Mouse (Mus musculus): ENCODE results near the gene Stard10.

Gene Stard10

DNA sequence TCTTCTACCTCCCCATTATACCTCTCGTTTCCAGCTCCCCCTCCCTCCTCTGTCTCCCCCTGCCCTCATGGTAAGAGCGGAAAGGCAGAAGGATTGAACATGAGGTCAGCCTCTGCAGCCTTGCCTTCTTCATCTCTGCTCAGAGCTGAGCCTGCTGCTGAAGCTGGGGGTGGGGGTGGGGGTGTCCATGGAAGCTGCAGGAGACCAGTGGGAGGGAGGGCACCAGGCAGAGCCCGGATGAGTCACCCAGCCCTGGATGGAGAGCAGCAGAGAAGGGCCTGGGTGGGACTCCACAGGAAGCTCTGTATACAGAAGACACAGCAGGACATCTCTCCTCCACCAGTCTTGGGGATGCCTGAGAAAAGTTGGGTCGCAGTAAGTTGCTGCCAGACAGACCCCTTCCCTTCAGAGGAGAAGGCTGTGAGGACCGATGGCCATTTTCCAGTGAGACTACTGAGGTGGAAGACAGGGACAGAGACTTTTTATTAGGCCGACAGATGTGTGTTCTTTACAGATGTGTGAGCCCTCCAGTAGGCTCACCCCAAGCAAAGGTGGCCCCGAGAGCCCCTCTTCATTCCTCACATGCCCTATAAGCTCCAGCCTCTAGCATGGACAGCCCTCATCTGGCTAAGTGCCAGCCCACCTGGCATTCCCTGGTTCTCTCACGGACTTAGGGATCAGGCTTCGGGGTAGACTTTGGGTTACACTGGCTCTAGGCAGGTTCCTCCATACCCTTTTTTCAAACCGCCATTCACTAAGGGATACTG, 13.4 kb downstream of the Stard10 start:
- DNase-seq (ENCODE audit: low read depth, low spot score), result peak; percentile 71

DNA sequence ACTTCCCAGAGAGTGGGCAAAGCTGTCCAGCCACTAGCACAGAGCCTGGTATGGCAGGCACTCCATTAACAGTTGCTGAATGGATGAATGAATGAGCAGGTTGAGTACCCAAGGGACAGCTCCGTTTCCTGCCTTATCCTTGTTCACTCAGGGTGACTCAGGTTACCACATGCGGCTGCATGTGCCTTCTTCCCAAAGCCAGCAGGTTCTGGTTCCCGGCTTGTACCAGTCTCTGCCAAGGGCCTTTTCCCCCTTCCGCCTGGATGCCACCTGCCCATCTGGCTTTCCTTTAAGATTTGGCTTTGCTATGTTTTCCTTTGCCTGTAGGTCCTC, 13.9 kb downstream of the Stard10 start:
- DNase-seq (ENCODE audit: low read depth, low spot score), result peak; percentile 59

DNA sequence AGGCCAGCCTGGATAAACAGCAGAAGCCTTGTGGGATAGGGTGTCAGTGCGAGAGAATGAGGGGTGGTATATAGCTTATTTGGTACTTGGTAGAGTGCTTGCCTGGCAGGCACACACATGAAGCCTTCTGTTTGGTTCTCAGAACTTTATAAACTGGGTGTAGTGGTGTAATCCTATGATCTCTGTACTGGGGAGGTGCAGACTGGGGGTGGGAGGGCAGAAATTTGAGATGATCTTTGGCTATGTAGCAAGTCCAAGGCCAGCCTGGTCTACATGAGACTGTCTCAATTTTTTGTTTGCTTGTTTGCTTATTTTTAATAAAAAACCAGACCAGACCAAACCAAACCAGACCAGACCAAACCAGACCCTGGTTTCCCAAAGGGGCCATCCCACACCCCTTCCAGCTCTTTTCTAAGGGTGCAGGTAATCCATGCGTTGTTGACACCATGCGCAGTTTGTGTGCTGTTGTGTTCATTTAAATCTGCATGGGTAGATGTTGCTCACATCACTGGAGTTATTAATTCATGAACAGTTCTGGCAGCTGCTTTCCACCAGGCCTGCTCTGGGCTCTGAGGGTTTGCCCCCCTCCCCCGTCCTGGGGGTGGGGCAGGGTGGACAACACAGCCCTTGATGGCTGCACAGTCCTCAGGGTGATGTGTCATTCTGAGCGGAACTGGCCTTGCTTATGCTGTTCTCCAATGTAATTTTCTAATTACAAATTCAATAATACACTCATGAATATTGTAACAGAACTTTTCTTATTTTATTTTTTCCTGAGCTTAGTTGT, 15.4 kb downstream of the Stard10 start:
- no peak for DNase-seq (ENCODE audit: low read depth, low spot score)

DNA sequence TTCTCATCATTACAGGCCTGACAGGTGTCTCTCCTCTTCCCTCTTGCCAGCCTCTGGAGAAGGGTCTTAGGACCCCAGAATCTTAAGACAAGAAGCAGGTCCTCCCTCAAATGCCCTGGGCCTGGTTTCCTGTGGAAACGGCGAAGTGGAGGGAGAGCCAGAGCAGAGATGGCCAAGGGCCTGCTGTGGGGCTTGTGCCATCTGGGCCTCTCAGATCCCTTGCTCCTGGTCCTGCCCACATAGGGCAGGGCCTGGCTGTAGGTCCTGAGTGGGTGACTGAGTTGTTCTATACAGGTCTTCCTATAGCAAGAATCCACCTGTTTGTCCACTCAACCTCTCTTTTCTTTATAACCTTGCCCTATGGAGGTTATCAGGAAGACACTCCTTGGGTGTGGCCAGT, 18.3 kb downstream of the Stard10 start:
- no peak for DNase-seq (ENCODE audit: low read depth, low spot score)

DNA sequence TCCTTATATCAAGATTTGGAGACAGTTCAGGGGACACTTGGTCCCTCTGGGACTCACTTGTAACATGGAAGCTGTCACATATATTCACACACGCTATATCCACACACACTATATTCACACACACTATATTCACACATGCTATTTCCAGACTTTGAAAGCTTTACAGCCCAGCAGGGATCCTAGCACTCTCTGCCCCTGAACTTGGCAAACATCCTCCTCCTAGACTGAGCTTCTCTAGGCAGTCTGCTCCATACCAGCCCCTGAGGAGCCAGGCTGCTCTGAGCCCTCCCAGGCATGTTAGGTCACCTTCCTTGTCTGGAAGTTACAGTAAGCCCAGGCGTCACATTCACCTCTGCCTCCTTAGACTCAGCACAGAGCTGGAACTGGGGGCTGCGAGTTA, 19.8 kb downstream of the Stard10 start:
- DNase-seq (ENCODE audit: low read depth, low spot score), result no peak

DNA sequence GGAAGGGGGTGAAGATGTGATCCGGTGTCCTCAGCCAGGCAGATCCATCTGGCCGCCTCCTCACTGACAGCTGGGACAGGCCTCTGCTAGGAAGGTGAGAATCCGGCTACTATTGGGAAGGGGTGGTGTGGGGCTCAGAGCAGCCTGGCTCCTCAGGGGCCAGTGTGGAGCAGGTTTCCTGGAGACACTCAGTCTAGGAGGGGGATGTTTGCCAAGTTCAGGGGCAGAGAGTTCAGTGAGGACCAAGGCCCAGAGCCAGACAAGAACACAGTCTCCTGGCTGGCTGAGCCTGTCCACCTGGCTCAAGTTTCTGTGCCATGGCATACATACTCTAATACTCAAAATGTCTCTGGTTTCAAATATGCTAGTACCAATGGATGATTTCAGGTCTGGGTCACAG, 20.5 kb downstream of the Stard10 start:
- no peak for DNase-seq (ENCODE audit: low read depth, low spot score)

DNA sequence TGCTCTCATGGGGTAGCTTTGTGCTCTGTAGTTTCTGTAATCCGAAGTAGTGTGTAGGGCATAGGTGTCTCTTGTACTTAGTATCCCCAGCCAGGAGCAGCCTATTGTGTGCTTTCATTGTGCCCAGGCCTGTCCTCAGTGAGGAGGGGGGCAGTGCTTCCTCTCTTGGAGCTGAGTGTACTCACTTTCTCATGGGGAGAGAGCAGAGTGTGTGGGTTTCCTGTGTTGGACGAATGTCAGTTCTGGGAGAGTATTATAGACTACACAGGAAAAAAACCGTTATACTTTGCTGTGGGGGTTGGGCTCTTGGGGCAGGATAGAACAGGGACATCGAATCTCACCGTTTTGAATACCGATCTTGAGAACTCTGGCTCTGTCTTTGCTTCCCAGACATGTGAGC, 24.5 kb downstream of the Stard10 start:
- DNase-seq (ENCODE audit: low read depth, low spot score), result no peak

DNA sequence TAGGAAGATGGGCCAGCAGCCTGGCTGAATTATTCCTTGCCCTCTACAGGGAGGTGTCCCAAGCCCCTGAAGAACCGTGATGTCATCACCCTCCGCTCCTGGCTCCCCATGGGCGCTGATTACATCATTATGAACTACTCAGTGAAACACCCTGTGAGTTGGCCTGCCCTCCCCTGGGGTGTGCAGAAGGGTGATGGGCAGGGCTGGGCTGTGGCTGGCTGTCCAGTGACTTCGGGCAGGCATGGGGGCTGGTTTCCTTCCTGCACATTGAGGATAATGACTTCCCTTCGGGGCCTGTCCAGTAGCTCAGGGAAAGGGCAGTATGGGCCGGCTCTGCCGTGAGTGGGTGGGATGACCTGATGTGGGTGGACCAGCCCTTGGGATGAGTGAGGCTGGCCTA, 26.2 kb downstream of the Stard10 start:
- no peak for DNase-seq (ENCODE audit: low read depth, low spot score)

DNA sequence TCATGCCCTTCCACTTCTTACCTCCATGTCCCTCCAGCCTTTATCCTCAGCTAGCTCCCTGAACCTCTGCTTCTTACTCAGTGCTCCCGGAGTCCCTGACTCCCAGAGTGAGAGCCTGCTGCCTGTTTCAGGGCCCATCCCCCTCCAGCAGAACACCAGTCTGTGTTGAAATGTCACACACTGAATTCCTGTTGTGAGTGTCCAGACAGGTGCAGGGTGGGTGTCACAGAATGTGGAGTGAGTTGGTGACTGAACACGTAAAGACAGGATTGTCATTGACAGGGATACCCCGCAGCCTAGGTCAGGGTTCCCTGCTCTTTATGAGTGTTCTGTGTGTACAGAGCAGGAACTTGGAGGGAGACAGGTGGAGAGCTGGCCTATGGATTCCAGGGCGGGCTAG, 28.0 kb downstream of the Stard10 start:
- peak; percentile 26 for DNase-seq (ENCODE audit: low read depth, low spot score)

DNA sequence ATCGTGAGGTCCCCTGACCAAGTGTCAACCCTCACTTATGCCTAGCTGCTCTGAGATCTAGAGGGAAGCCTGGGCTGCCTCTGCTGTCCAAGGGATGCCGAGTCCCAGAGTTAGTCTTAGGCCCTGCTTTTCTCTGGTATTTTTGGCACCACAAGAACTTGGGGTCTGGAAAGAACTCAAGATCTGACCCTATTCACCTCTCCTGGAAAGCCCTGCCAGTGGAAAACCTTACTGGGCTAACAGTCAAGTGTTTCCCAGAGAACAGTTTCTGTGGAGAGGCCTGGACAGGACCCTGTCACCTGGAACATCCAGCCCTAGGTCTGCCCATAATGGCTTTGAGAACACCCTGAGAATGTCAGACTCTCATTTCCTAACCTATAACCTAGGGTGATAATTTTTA, 30.1 kb downstream of the Stard10 start:
- DNase-seq (ENCODE audit: low read depth, low spot score), result peak; percentile 67

DNA sequence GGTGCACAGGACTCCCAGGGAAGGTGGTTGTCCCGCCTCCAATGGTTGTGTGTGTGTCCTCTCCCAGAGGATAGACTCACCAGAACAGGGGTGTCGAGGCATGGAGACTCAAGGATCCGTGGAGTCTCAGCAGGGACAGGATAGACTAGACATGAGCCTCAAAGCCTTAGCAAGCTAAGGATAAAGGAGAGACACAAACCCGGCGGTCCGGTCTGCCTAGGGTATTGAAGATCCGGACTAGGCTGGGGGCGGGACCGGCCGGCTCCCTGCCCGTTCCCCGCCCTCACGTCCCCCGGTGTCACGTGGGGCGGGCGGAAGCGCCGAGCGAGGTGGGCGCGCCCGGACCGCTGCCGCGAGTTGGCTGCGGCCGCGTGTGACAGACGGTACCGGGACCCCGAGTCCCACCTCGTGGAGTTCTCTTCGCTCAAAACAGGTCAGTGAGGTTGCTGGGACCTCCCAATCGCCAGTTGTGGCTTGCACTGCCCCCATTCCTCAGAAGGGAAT, 30.9 kb downstream of the Stard10 start, which contains the start of gene Arap1:
Arap1 (plus strand) TSS at position 301 of the 504 bp plus-strand sequence.
- peak; percentile 65 for DNase-seq (ENCODE audit: low read depth, low spot score)

DNA sequence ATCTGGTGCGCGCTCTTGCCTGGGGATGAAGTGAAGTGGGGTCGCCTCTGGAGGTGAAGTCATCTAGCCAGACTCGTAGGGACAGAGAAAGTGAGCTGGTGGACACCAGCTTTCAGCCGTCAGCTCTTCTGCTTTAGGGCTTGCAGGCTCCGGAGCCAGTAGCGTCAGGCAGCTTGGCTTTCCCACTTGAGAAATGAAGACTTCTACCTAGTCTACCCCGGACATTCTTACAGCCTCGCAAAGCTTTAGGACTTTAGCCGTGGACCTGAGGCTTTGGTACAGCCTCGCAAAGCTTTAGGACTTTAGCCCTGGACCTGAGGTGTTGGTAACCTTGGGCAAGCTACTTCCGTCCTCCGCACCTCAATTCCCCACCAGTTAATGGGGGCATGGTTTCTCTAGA, 31.4 kb downstream of the Stard10 start:
- peak; percentile 6 for DNase-seq (ENCODE audit: low read depth, low spot score)

DNA sequence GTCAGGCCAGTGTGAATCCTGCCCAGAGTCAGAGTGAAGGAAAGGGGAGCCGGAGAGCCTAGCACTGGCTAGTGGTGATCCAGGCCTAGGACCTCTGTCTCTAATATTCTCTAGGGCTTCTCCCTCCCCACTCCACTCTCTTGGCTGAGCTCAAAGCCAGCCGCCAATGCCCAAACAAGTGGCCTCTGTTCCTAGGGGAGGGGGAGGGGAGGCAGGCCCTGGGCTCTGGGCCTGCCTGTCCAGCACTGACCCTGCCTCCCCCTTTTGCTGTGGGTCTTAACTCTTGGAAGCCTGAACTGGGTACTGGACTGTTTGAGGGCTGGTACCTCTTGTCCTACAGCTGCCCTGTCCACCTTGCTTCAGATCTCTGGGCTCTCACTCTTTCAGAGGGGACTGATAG, 33.0 kb downstream of the Stard10 start:
- no peak for DNase-seq (ENCODE audit: low read depth, low spot score)

DNA sequence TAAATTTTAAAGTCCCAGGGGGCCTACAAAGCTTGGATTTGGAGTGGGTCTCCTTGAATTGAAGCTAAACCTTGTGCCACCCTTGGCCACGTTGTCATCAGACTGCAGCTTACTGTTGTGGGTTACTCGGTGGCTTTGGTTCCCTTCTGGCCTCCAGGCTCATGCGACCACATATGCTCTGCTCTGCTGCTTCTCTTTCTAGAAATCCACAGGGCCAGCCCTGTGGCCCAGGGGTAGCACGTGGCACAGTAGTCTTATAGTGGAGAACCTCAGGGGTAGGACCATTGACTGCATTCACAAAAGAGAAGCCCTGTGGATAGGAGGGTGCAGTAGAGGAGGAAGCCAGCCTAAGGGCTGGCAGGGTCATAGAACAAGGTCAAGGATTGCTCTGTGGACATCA, 35.5 kb downstream of the Stard10 start:
- DNase-seq (ENCODE audit: low read depth, low spot score), result no peak

DNA sequence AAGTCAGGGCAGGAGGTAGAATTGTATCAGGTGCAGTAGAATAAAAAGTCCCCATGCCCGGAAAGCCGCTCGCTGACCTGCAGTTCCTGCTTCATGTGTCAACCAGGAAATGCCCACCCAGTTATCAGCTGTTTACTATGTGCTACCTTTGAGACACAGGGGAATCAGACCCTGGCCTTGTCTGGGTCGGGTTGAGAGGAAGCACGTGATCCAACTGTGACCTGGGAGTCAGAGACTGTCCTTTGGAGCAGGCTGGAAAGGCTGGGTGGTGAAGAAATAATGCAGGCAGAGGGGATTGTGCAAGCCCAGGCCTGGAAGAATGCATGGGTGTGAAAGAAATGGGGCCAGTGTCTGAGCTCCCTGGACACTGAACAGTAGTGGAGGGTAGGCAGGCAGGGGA, 37.5 kb downstream of the Stard10 start:
- DNase-seq (ENCODE audit: low read depth, low spot score), result no peak

DNA sequence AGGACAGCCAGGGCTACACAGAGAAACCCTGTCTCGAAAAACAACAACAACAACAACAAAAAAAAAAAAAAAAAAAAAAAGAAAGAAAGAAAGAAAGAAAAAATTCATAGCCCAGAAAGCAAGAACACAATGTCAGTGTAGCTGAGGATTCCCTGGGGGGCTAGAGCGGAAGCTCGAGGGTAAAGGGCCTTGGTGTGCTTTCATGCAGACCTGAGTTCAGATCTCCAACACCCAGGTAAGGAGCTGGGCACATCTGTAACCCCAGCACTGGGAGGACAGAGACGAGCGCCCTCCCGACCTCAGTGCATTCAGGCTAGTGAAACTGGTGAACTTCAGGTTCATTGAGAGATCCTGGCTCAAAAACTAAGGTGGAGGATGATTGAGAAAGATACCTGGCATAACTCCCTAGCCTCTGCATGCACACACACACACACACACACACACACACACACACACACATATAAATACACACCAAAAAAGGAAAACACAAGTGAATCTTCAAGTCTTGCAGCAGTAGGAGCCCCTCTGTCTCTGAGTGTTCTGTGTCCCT, 38.7 kb downstream of the Stard10 start:
- no peak for DNase-seq (ENCODE audit: low read depth, low spot score)

DNA sequence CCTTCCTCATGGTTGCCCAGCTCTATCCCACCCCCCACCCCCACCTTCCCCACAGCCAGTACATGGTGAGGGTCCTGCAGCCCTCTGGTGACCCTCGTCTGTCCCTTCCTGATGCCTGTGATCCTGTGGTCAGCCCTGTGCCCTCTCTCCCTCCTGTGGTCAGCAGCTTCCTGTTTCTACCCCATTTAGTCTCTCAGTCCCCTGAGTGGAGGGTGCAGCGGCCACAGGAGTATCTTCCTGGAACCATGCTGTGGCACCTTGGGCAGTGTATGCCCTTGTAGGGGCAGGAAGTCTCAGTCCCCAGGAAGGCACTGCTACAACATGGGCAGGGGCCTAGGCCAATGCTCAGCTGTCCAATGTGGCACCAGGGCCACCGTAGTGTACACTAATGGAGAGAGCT, 40.0 kb downstream of the Stard10 start:
- DNase-seq (ENCODE audit: low read depth, low spot score), result no peak

DNA sequence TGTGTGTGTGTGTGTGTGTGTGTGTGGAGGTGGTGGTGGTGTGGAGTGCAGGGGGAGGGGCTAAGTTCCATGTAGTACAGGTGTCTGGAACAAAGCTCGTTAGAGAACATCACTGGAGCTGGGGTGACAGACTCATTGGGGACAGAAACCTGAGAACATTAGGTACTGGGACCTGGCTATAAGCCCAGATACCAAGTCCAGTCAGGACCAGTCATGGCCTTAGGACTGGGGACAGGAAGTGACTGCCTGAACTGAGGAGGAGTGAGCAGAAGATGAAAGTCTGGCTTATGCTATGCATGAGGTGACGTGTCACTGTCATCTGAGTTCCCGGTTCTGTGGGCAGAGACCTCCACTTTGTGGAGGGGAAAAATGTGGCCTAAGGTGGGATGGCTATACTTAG, 43.5 kb downstream of the Stard10 start:
- DNase-seq (ENCODE audit: low read depth, low spot score), result peak; percentile 25

DNA sequence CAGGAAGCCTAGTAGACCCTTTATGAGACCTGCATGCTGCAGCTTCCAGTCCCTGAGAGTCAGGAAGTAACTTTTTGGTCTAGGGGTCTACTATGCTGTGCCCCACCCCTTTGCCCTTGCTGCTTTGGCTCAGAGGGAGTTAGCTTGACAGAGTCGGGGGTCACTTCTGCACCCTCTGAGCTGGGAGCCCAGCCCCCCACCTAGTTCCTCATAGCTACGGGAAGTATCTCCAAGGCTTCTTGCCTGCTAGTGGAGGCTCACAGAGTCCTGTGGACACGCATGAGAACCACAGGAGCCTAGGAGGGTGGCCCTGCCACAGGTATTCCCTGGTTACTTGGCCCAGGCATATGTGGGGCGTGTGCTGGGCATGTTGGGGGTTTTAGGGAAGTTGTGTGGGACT, 44.1 kb downstream of the Stard10 start:
- no peak for DNase-seq (ENCODE audit: low read depth, low spot score)

DNA sequence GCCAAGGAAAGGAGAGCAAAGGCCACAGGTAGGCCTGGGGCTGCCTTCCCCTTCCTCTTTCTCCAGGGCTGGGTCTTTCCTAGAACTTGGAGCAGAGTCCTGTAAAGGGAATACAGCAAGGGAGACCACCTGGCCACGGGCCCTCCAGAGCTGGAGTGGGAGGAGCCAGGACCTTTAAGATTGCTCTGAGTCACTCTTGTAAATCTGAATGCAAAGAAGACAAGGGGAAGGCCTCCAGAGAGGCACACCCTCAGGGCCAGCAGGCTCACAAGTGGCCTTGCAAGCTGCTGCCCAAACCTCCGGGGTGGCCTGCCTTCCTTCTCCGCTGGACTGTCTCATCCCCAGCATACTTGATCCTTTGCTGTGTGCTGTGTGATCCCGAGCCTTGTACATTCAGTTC, 44.9 kb downstream of the Stard10 start:
- DNase-seq (ENCODE audit: low read depth, low spot score), result peak; percentile 40

DNA sequence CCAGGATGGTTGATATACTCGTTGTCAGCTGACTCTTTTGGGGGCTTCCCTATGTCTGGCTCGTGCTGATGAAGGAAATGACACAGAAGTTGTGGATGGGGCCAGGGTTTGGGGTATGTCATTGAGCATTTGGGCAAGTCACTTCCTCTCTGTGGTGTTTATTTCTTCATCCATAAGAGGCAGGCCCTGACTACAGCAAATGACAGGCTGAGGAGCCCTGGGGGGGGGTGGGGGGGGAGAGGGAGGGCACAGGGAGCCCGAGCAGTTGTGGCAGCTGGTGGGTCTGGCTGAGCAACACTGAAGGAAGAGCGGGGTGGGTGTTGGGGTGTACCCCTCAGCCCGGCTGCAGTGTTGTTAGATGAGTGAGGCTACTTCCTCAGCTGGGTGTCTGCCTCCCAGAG, 45.9 kb downstream of the Stard10 start:
- DNase-seq (ENCODE audit: low read depth, low spot score), result no peak

DNA sequence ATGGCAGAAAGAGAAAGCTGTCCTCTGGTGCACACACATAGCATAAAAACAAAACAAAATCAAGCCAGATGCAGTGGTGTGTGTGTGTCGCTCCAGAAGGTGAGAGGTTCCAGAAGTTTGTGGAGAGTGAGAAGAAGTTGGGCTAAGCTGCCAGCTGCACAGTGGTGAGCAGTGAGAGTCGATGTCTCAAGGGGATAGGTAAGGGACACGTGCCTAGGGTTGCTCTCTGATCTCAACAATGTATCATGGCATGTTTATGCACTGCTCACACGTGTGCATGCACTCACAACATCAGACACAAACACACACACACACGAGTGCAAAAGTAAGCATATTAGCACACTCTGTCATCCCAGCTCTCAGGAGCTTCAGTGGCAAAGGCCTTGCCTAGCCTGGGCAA, 47.0 kb downstream of the Stard10 start:
- no peak for DNase-seq (ENCODE audit: low read depth, low spot score)

Data from 3T3-L1 (cell line).